Mouse (Mus musculus) myocyte (in vitro differentiated cells): ENCODE results near the gene Snx29.

ENCODE experiments used
- MYOD1 ChIP-seq, 3 experiments: IDR thresholded peaks; one replicate each; pipeline ENCODE4 v1.6.1; 2011; ENCODE audit warnings: control low read depth in 2 of 3, low read depth in 2 of 3, mild to moderate bottlenecking in 2 of 3, moderate library complexity in 1 of 3; ENCODE audit not compliant: insufficient read length in 2 of 3, control insufficient read depth in 1 of 3
- POLR2A ChIP-seq: IDR thresholded peaks from one replicate; pipeline ENCODE4 v1.6.1; 2011; ENCODE audit warnings: low read depth, mild to moderate bottlenecking, control low read depth, moderate library complexity; ENCODE audit not compliant: insufficient read length
- SRF ChIP-seq: IDR thresholded peaks from one replicate; pipeline ENCODE4 v1.6.1; 2011; ENCODE audit warnings: low read depth; ENCODE audit not compliant: control insufficient read depth, insufficient read length

- no peak for TF ChIP-seq SRF
- TF ChIP-seq POLR2A = no peak
- no peak for TF ChIP-seq MYOD1 (IDR thresholded peaks at IDR 0.05; ENCODE audit: control insufficient read depth in 1 of 3, insufficient read length in 2 of 3, low read depth in 2 of 3)
Measured at GRCm38 (mm10) chr16:11477591-11477990, 154.9 kb downstream of the Snx29 start.
